Mouse (Mus musculus): ENCODE results near the gene Syngr4.

The Syngr4 gene

DNA sequence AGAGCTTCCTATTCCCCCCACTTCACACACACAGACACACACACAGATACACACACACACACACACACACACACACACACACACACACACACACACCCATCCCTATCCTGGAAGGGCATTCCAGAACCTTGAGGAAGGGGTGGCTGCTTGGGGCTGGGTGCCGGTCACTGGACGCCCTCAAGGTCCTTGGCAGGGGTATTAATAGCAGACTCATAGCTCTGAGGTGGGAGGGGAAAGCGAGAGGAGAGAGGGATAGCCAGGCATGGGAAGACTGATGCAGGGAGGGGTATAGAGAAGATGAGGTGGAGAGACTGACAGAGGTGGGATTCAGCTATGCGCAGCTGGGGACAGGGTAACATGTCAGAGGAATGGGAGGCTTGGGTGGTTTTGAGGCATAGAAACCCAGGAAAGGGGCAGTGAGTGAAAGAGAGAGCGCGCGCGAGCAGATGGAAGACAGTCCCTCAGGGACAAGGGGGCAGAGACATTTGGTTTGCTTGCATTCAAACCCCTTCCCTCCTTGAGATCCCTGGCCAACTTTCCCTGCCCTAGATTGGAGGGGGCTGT, 27.3 kb downstream of the Syngr4 start:
- DNase-seq (ENCODE audit: low spot score in 2 of 2): no peak

DNA sequence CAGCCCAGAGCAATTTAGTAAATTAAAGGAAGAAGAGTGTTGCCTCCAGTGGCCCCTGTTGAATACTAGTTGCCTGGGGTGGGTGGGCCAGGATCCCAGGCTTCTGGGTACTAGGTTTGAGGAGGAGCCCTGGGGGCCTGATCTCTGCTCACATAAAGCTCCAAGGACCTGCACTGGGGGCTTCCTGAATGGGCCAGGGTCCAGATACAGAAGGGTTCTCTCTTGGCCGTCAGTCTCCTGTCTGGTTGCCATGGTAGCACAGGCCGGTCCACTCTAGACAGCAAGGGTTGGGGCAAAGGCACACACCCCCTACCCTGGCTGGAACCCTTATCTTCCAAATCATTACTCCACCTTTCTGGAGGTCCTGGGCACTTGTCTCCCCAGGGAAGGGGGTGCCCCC, 28.6 kb downstream of the Syngr4 start:
- no peak for DNase-seq (ENCODE audit: low spot score in 2 of 2)

DNA sequence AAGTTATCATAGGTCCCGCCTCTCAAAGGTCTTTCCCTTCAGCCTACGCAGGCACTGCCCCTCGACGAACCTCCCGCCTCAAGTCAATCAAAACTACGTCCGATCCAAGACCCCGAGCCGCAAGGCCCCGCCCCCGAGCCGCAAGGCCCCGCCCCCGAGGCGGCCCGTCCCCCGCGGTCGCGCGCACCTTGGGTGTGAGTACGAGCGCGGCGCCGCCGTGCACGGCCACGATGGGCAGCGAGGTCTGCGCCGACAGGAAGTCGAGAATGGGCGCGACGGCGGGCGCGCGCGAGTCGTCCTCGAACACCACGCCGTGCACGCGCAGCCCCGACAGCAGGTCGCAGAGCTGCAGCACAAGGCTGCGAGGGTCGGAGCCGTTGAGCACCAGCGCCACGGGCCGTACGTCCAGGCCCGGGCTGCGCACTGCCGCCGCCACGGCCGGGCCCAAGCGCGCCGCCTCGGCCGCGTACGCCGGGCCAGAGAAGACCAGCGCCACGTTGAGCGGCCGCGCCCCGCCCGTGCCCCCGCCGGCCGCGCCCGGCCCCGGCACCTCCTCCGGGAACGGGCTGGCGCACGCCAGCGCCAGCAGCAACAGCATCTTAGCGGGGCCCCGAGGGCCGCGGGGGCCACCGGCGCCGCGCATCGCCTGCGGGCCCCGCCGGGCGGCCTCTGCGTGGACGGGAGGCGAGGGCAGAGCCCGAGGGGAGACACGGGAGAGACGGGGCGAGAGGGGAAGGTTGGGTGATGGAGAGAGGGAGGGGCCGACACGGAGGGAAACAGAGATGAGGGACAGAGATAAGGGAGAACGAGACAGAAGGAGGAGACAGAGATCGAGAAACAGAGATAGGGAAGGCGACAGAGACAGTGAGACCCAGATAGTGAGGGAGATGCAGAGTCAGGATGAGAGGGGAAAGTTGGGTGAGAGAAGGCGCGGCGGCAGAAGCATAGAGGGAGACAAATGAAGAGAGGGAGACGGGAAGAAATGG, 30.3 kb downstream of the Syngr4 start:
- peak; percentile 69 to 91 for DNase-seq (ENCODE audit: low spot score in 2 of 2)

DNA sequence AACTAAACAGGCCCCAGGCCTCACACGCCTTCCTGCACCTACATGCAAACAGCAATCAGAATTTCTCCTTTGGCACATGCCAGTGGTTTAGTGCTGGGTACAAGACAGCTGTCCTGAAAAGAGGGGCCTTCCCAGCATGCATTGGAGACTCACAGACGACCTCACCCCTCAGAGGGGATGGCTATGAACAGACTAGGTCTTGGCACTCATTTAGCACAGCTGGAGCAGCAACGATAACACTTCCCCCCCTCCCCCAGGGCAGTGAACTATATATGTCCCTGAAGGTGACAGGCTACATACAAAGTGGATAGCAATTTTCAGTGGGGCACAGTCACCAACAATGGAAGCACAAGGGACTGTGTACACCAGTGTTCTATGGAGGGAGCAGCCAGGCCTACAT, 32.1 kb downstream of the Syngr4 start:
- DNase-seq (ENCODE audit: low spot score in 2 of 2): no peak

DNA sequence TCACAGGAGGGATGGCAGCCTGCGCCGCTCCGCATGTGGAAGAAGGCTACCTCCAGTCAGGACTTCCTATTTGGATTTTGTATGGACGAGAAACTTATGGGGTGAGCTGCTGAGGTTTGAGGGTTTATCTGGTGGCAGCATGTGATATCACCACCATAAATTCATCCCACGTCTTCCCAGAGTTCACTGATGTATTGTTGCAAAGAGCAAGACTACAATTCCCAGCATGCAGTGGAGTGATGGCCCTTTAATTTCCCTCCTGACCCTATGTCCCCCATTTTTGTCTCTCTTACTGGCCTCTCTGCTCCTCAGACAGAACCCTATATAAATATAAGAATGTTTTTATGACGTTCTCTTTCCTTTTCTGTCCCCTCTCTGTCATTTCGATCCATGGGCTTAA, 33.7 kb downstream of the Syngr4 start:
- DNase-seq (ENCODE audit: low spot score in 2 of 2): no peak

DNA sequence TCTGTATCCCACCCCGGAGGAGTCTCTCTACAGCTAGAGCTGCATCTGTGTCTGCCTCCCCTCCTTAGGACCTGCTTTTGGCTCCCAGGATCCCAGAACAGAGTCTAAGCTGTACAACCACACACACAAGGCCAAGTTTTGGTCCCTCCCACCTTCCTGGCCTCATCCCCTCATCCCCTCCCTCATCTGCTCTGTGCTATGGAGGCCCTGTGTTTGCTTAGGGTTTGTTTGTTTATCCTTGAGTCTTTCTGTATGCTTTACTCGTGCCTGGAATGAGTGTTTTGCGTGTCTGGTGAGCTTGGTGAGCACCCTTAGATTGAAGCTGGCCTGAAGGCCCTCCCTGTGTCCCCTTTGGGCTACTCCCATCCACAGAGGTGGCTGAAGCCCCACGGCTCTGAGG, 37.5 kb downstream of the Syngr4 start:
- DNase-seq (ENCODE audit: low spot score in 2 of 2): no peak

DNA sequence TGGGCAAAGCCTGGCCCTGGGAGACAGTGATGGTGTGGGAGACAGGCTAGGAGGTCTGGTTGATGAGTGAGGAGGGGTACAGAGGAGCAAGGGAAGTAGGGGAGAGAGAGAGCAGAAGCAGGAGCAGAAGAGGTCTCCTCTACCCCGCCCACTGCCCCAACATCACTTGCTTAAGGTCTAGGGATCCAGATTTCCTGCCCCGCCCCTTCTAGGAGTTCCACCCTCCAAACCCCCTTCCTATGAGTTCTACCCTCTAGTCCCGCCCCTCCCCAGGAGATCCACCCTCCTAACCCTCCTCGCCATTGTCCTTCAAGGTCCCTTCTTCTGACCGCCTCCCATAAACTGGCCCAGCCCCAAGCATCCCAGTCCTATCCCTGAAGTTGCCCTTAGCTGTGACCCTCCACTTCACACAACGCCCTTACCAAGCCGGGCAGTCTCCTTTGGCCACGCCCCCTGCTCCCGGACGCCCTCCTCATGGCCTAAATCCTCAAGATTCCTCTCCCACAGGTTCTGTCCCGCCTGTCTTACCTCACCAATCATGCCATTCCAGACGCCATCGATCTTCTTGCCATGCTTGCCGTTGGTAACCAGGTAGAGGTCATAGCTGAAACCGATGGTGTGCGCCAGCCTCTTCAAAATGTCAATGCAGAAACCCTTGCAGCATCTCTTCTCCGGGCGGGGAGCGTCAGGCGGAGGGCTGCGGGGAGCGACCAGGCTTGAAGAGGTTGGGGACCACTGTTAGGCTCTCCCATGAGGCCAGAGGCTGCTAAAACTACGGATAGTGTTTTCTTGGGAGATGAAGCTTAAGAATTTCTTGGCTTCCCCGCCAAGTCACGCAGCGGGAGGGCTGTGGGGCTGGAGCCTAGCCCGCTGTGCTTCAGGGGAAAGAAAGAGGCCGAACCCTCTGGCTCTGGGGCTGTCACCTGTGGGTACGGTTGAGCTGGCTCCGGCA, 39.3 kb downstream of the Syngr4 start:
- no peak for DNase-seq (ENCODE audit: low spot score in 2 of 2)

DNA sequence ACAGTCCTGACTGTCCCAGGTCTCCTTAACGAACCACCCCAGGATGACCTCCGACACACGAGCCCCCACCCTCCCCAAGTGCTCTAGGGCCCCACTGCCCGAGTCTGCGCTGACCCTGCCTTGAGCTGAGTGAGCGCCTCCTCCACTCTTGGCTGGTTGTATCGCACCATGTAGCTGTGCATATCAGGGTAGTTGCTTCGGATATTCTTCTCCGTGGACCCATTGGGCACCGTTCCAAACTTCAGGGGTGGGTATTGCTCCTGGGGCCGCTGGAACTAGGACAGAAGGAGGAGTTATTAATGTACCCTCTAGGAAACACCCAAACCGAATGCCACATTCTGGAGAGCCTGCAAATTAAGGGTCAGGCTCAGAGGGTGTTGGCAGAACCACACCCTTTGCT, 43.4 kb downstream of the Syngr4 start:
- no peak for DNase-seq (ENCODE audit: low spot score in 2 of 2)

DNA sequence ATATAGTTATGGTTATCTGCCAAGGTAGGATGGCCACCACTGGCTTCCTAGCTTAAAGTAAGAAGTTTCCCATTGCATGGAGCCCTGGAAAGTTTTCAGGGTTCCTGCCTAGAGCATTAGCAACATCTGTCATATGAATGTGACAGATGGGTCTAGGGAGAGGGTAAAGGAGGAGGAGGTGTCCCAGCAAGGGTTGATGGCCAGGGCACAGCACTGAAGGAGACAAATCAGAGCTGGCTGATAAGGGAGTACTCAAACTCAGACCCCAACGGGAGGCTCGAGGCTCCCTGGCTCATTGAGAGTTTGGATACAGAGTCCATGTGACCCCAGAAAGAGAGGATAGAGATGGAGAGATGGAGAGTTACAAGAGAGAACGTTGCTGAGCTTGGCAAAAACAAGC, 45.9 kb downstream of the Syngr4 start:
- no peak for DNase-seq (ENCODE audit: low spot score in 2 of 2)

DNA sequence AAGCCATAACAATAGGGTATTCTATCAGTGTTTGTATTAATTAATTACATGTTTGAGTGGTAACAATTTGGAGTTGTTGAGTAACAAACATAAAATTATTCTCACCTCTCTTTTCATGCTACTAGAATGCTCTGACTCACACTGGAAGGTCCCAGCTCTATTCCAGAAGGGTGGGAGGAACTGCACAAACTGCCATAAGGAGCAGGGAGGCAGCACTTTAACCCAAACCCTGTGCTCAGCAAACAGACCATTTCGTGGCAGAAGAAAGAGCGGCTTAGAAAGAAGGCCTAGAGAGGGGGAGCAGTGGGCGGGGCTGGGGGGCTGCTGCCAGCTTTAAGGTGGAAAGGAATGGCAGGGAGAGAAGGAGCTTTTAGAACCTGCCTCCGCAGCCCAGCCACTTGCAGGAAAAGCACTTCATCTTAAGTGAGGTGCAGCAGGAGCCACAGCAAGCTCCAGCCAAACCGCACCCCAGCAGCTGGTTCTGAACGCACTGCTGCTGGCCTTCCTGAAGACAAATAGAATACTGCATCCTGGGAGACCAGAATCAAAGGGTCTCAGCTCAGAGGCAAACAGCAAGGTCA, 48.0 kb downstream of the Syngr4 start:
- DNase-seq (ENCODE audit: low spot score in 2 of 2): no peak

DNA sequence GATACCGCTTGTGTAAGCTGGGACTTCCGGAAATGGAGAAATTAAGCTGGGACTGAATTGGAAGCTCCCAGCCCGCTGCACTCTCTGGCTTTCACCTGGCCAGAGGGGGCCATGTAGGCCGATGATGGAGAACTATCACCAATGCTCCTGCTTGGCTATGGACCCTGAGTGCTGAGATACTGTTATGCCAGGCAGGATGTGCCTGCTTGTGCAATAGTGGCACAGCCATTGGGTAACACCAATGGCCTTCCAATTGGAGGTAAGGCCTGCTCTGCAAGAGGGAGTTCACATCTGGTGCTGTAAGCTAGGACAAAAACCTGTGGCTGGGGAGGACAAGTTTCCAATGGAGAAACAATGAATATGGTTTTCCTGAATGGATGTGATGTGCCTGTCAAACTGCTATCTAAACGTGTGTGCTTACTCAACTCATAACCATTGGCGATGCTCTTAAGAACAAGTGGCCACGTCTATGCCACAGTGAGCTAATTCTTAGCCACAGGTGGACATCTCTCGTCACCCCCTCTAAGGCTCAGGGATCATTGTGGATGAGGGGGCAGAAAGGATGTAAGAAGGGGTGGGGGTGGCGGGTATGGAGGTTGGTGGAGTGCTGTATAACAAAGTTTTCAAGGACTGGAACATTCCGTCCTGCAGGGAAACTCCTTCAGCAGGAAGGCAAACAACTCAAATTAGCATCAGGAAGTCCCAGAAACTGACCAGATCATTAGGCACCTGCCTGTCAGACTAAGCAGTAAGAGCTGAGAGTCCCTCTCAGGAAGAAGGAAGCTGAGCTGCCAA, 53.4 kb downstream of the Syngr4 start:
- DNase-seq (ENCODE audit: low spot score in 2 of 2): no peak
